Mouse (Mus musculus) cortical plate, adult 2 months (tissue): ENCODE measurements around the gene Gm7792. TPM values are rescaled to one million over a fixed set of nuclear protein-coding genes. Genes with fewer than 3 reads are reported as not detected.
"Not testable (repeated sequence)": the region's sequence is repeated elsewhere in the genome, so short reads cannot be mapped to it uniquely, and the experiment has no call there.

ENCODE experiments used
- H3K27ac ChIP-seq: fragments of 200-500 bp; 2 replicates; pipeline ENCODE4 v1.5.1; 2012; ENCODE audit warnings: low read length, control low read depth, inconsistent platforms; ENCODE audit not compliant: insufficient read depth
- H3K4me1 ChIP-seq: fragments of 200-500 bp; 2 replicates; pipeline ENCODE4 v1.6.1; 2011; ENCODE audit warnings: low read length; ENCODE audit not compliant: control insufficient read depth, insufficient read depth
- H3K4me3 ChIP-seq: fragments of 200-500 bp; 2 replicates; pipeline ENCODE4 v1.5.1; 2011; ENCODE audit warnings: mild to moderate bottlenecking, low read length, control low read depth; ENCODE audit not compliant: insufficient read depth
- polyA plus RNA-seq: library from polyadenylated mRNA; depleted of rRNA; stranded (reverse); fragments of >200 nt; gene quantifications from 2 replicates; pipeline ENCODE4 v1.2.3, GENCODE M21; 2012; rRNA removed

The Gm7792 gene
- polyA plus RNA-seq: not detected in 2 replicates

GRCm38 (mm10) chr5:93843476-93843875 lies at the start of gene Gm7792:
TSS of gene Gm7792 (plus strand) at chr5:93843776.
- not testable (repeated sequence) for H3K27ac ChIP-seq, H3K4me1 ChIP-seq, H3K4me3 ChIP-seq

Other genes starting within 250 kb of the Gm7792 start
- not detected in 2 replicates for gene C87414, start 172.2 kb upstream of the Gm7792 start, polyA plus RNA-seq
- gene Gm16429, start 85.3 kb downstream of the Gm7792 start, polyA plus RNA-seq: not detected in 2 replicates
- not detected in 2 replicates for gene BC061212, start 226.8 kb downstream of the Gm7792 start, polyA plus RNA-seq
- not detected in 2 replicates for gene Gm6351, start 232.6 kb downstream of the Gm7792 start, polyA plus RNA-seq